Mouse (Mus musculus): ENCODE data around the gene Ano6. TPM values are rescaled to one million over a fixed set of nuclear protein-coding genes. Genes with fewer than 3 reads are reported as not detected.
A peak's percentile ranks its signal among the peaks of the same experiment; 100 is the strongest.

The Ano6 gene
- polyA plus RNA-seq, 1 experiment from 2014 or later: 6.9 TPM

- H3K4me1 ChIP-seq (ENCODE audit: insufficient read depth): peaks cover 25% of the 10 kb centered on the region
- WGBS (ENCODE audit: insufficient replicate concordance): 75% methylated on average over 9 of the region's 9 CpGs
Measured at GRCm38 (mm10) chr15:95793748-95794491, 3.3 kb downstream of the Ano6 start.

GRCm38 (mm10) chr15:95794611-95795565 lies 4.2 kb downstream of the Ano6 start:
- Histone ChIP-seq H3K27ac (ENCODE audit: low read depth) (peak overlapping the region; percentile 42), H3K4me2 (ENCODE audit: low read depth, low read length) (no peak overlapping the region), H3K4me1 (ENCODE audit: insufficient read depth) (peaks cover 25% of the 10 kb centered on the region), H3K4me3 (ENCODE audit: low read depth, low read length) (no peak overlapping the region), H3K9me3 (ENCODE audit: low read length) (no peaks in the 10 kb centered on the region), H3K36me3 (replicated peaks; ENCODE audit: insufficient read depth, low read length) (no peaks in the 10 kb centered on the region), H3K9ac (replicated peaks) (no peak overlapping the region), H3K27me3 (ENCODE audit: insufficient read depth, low read length) (no peaks in the 10 kb centered on the region)
- ATAC-seq (no peak), DNase-seq (peak; percentile 67)
- WGBS (ENCODE audit: insufficient replicate concordance): 44% methylated on average over 10 of the region's 10 CpGs
- TF ChIP-seq CTCF (IDR thresholded peaks at IDR 0.05; ENCODE audit: low read depth) (no peak), EP300 (IDR thresholded peaks at IDR 0.05; ENCODE audit: low read depth) (0 out of 2 replicates have a peak, but pooled peaks have one; percentile 16)

More at GRCm38 (mm10) chr15:95793748-95794491, 3.3 kb downstream of the Ano6 start:
- ATAC-seq (no peak), DNase-seq (no peak)
- Histone ChIP-seq H3K9ac (replicated peaks) (no peak overlapping the region), H3K27ac (ENCODE audit: low read depth) (no peak overlapping the region), H3K36me3 (replicated peaks; ENCODE audit: insufficient read depth, low read length) (no peaks in the 10 kb centered on the region), H3K9me3 (ENCODE audit: low read length) (no peaks in the 10 kb centered on the region), H3K4me3 (ENCODE audit: low read depth, low read length) (no peak overlapping the region), H3K27me3 (ENCODE audit: insufficient read depth, low read length) (no peaks in the 10 kb centered on the region), H3K4me2 (ENCODE audit: low read depth, low read length) (peak overlapping the region; percentile 42; the same call in 1 of the 2 replicates)
- TF ChIP-seq CTCF (IDR thresholded peaks at IDR 0.05; ENCODE audit: low read depth) (no peak), EP300 (IDR thresholded peaks at IDR 0.05; ENCODE audit: low read depth) (no peak)

- 56% methylated on average over 5 of the region's 5 CpGs for WGBS (ENCODE audit: insufficient replicate concordance)
- Histone ChIP-seq H3K27ac (ENCODE audit: low read depth) (no peak overlapping the region), H3K27me3 (ENCODE audit: insufficient read depth, low read length) (no peaks in the 10 kb centered on the region), H3K4me3 (ENCODE audit: low read depth, low read length) (no peak overlapping the region), H3K4me2 (ENCODE audit: low read depth, low read length) (no peak overlapping the region), H3K36me3 (replicated peaks; ENCODE audit: insufficient read depth, low read length) (no peaks in the 10 kb centered on the region), H3K9ac (replicated peaks) (no peak overlapping the region), H3K9me3 (ENCODE audit: low read length) (no peaks in the 10 kb centered on the region), H3K4me1 (ENCODE audit: insufficient read depth) (peaks cover 24% of the 10 kb centered on the region)
- no peak for ATAC-seq
- TF ChIP-seq CTCF (IDR thresholded peaks at IDR 0.05; ENCODE audit: low read depth): no peak
- no peak for TF ChIP-seq EP300 (IDR thresholded peaks at IDR 0.05; ENCODE audit: low read depth)
- no peak for DNase-seq
Measured at GRCm38 (mm10) chr15:95796062-95796461, 5.4 kb downstream of the Ano6 start.

GRCm38 (mm10) chr15:95797144-95797983 lies 6.7 kb downstream of the Ano6 start:
- no peak overlapping the region for H3K4me2 ChIP-seq (ENCODE audit: low read depth, low read length)
- H3K27ac ChIP-seq (ENCODE audit: low read depth): 0 out of 2 replicates have a peak overlapping the region, but pooled peaks have one; percentile 44
- peak; percentile 36; the same call in 1 of the 2 replicates for ATAC-seq
- no peak for DNase-seq
- no peak for TF ChIP-seq EP300 (IDR thresholded peaks at IDR 0.05; ENCODE audit: low read depth)
- peak; percentile 23; the same call in 1 of the 2 replicates for TF ChIP-seq CTCF (IDR thresholded peaks at IDR 0.05; ENCODE audit: low read depth)
- H3K9me3 ChIP-seq (ENCODE audit: low read length): no peaks in the 10 kb centered on the region
- H3K9ac ChIP-seq (replicated peaks): no peak overlapping the region
- no peak overlapping the region for H3K4me3 ChIP-seq (ENCODE audit: low read depth, low read length)
- peaks cover 26% of the 10 kb centered on the region for H3K4me1 ChIP-seq (ENCODE audit: insufficient read depth)
- WGBS (ENCODE audit: insufficient replicate concordance): 39% methylated on average over 9 of the region's 9 CpGs
- H3K27me3 ChIP-seq (ENCODE audit: insufficient read depth, low read length): no peaks in the 10 kb centered on the region
- no peaks in the 10 kb centered on the region for H3K36me3 ChIP-seq (replicated peaks; ENCODE audit: insufficient read depth, low read length)

- Histone ChIP-seq H3K4me1 (ENCODE audit: insufficient read depth) (peaks cover 31% of the 10 kb centered on the region), H3K4me2 (ENCODE audit: low read depth, low read length) (no peak overlapping the region), H3K36me3 (replicated peaks; ENCODE audit: insufficient read depth, low read length) (no peaks in the 10 kb centered on the region), H3K9me3 (ENCODE audit: low read length) (no peaks in the 10 kb centered on the region), H3K27ac (ENCODE audit: low read depth) (no peak overlapping the region), H3K9ac (replicated peaks) (no peak overlapping the region), H3K4me3 (ENCODE audit: low read depth, low read length) (no peak overlapping the region), H3K27me3 (ENCODE audit: insufficient read depth, low read length) (no peaks in the 10 kb centered on the region)
- DNase-seq (no peak), ATAC-seq (no peak)
- 84% methylated on average over 7 of the region's 7 CpGs for WGBS (ENCODE audit: insufficient replicate concordance)
- no peak for TF ChIP-seq CTCF (IDR thresholded peaks at IDR 0.05; ENCODE audit: low read depth)
- no peak for TF ChIP-seq EP300 (IDR thresholded peaks at IDR 0.05; ENCODE audit: low read depth)
Measured at GRCm38 (mm10) chr15:95798266-95798665, 7.6 kb downstream of the Ano6 start.
